Mouse (Mus musculus): ENCODE measurements around the gene Fndc3b. TPM values are rescaled to one million over a fixed set of nuclear protein-coding genes. Genes with fewer than 3 reads are reported as not detected.

Gene Fndc3b
- 4.7 and 6.9 TPM in 2 replicates for polyA plus RNA-seq (2015; fragmentation: Nextera tagmentation; extraction: Ambion mirVana)

GRCm38 (mm10) chr3:27710648-27711428 lies at the start of gene Fndc3b:
TSS of gene Fndc3b (minus strand) at chr3:27711307.
- Histone ChIP-seq H3K4me2 (peak within 1 kb of the TSS; percentile 71), H3K9me3 (replicated peaks) (no peaks in the 10 kb centered on the region), H3K9ac (peak within 1 kb of the TSS; percentile 74), H3K4me3 (replicated peaks) (peak within 1 kb of the TSS; percentile 69), H3K27me3 (peaks cover 52% of the 10 kb centered on the region), H3K4me1 (replicated peaks) (peaks cover 22% of the 10 kb centered on the region), H3K27ac (peak within 1 kb of the TSS; percentile 80), H3K36me3 (no peaks in the 10 kb centered on the region)
- WGBS (ENCODE audit: insufficient replicate concordance) = under 1% methylated on average over 82 of the region's 90 CpGs
- ATAC-seq (ENCODE audit: low read depth) (peak; percentile 70), DNase-seq (peak; percentile 67)

- H3K27ac ChIP-seq = no peak overlapping the region
- no peak for ATAC-seq (ENCODE audit: low read depth)
- no peaks in the 10 kb centered on the region for H3K9me3 ChIP-seq (replicated peaks)
- H3K4me2 ChIP-seq = no peak overlapping the region
- no peaks in the 10 kb centered on the region for H3K27me3 ChIP-seq
- no peaks in the 10 kb centered on the region for H3K36me3 ChIP-seq
- no peaks in the 10 kb centered on the region for H3K4me1 ChIP-seq (replicated peaks)
- H3K4me3 ChIP-seq (replicated peaks) = no peak overlapping the region
- 59% methylated on average over 2 of the region's 2 CpGs for WGBS (ENCODE audit: insufficient replicate concordance)
- no peak overlapping the region for H3K9ac ChIP-seq
- DNase-seq = no peak
Observed at GRCm38 (mm10) chr3:27760278-27760677, 49.2 kb upstream of the Fndc3b start.

GRCm38 (mm10) chr3:27758976-27759375 lies 47.9 kb upstream of the Fndc3b start:
- WGBS (ENCODE audit: insufficient replicate concordance) = 48% methylated on average over 6 of the region's 6 CpGs

GRCm38 (mm10) chr3:27751657-27752056 lies 40.5 kb upstream of the Fndc3b start:
- H3K4me3 ChIP-seq (replicated peaks) = no peak overlapping the region
- H3K4me2 ChIP-seq = no peak overlapping the region
- no peak overlapping the region for H3K27ac ChIP-seq
- peak; percentile 57 for ATAC-seq (ENCODE audit: low read depth)
- no peaks in the 10 kb centered on the region for H3K36me3 ChIP-seq
- H3K4me1 ChIP-seq (replicated peaks) = peaks cover 6% of the 10 kb centered on the region; the same call in 1 of the 2 replicates
- WGBS (ENCODE audit: insufficient replicate concordance) = 48% methylated on average over 5 of the region's 5 CpGs
- H3K27me3 ChIP-seq = no peaks in the 10 kb centered on the region
- no peak overlapping the region for H3K9ac ChIP-seq
- H3K9me3 ChIP-seq (replicated peaks) = no peaks in the 10 kb centered on the region
- DNase-seq = no peak

More at GRCm38 (mm10) chr3:27758976-27759375, 47.9 kb upstream of the Fndc3b start:
- H3K9ac ChIP-seq = no peak overlapping the region
- H3K27ac ChIP-seq = no peak overlapping the region
- no peak overlapping the region for H3K4me2 ChIP-seq
- H3K4me3 ChIP-seq (replicated peaks) = no peak overlapping the region
- no peaks in the 10 kb centered on the region for H3K4me1 ChIP-seq (replicated peaks)
- no peaks in the 10 kb centered on the region for H3K9me3 ChIP-seq (replicated peaks)
- no peak for ATAC-seq (ENCODE audit: low read depth)
- H3K36me3 ChIP-seq = no peaks in the 10 kb centered on the region
- DNase-seq = no peak
- no peaks in the 10 kb centered on the region for H3K27me3 ChIP-seq

GRCm38 (mm10) chr3:27751156-27751555 lies 40.0 kb upstream of the Fndc3b start:
- Histone ChIP-seq H3K27me3 (no peaks in the 10 kb centered on the region), H3K9ac (no peak overlapping the region), H3K4me3 (replicated peaks) (no peak overlapping the region), H3K4me2 (no peak overlapping the region), H3K9me3 (replicated peaks) (no peaks in the 10 kb centered on the region), H3K27ac (no peak overlapping the region), H3K36me3 (no peaks in the 10 kb centered on the region), H3K4me1 (replicated peaks) (peaks cover 6% of the 10 kb centered on the region; the same call in 1 of the 2 replicates)
- WGBS (ENCODE audit: insufficient replicate concordance) = 51% methylated on average over 5 of the region's 5 CpGs
- ATAC-seq (ENCODE audit: low read depth) (0 out of 2 replicates have a peak, but pooled peaks have one; percentile 16), DNase-seq (no peak)

- H3K9ac ChIP-seq = no peak overlapping the region
- H3K36me3 ChIP-seq = no peaks in the 10 kb centered on the region
- 0 out of 2 replicates have a peak, but pooled peaks cover 2% of the 10 kb centered on the region for H3K9me3 ChIP-seq (replicated peaks)
- no peak overlapping the region for H3K4me3 ChIP-seq (replicated peaks)
- H3K27me3 ChIP-seq = no peaks in the 10 kb centered on the region
- WGBS (ENCODE audit: insufficient replicate concordance) = 86% methylated on average over 9 of the region's 9 CpGs
- no peak overlapping the region for H3K4me2 ChIP-seq
- no peaks in the 10 kb centered on the region for H3K4me1 ChIP-seq (replicated peaks)
- H3K27ac ChIP-seq = no peak overlapping the region
- ATAC-seq (ENCODE audit: low read depth) (no peak), DNase-seq (no peak)
Observed at GRCm38 (mm10) chr3:27745651-27746050, 34.5 kb upstream of the Fndc3b start.

- Histone ChIP-seq H3K9me3 (replicated peaks) (0 out of 2 replicates have a peak, but pooled peaks cover 2% of the 10 kb centered on the region), H3K9ac (no peak overlapping the region), H3K4me1 (replicated peaks) (no peaks in the 10 kb centered on the region), H3K27me3 (no peaks in the 10 kb centered on the region), H3K4me2 (no peak overlapping the region), H3K36me3 (no peaks in the 10 kb centered on the region), H3K4me3 (replicated peaks) (no peak overlapping the region), H3K27ac (no peak overlapping the region)
- 42% methylated on average over 7 of the region's 7 CpGs for WGBS (ENCODE audit: insufficient replicate concordance)
- DNase-seq (no peak), ATAC-seq (ENCODE audit: low read depth) (peak; percentile 57; the same call in 1 of the 2 replicates)
Observed at GRCm38 (mm10) chr3:27744754-27745153, 33.6 kb upstream of the Fndc3b start.

GRCm38 (mm10) chr3:27743271-27744145 lies 32.4 kb upstream of the Fndc3b start:
- 54% methylated on average over 9 of the region's 9 CpGs for WGBS (ENCODE audit: insufficient replicate concordance)
- H3K4me3 ChIP-seq (replicated peaks) = no peak overlapping the region
- H3K36me3 ChIP-seq = no peaks in the 10 kb centered on the region
- no peak for ATAC-seq (ENCODE audit: low read depth)
- no peak for DNase-seq
- H3K9ac ChIP-seq = no peak overlapping the region
- no peaks in the 10 kb centered on the region for H3K27me3 ChIP-seq
- H3K27ac ChIP-seq = no peak overlapping the region
- H3K4me1 ChIP-seq (replicated peaks) = no peaks in the 10 kb centered on the region
- no peak overlapping the region for H3K4me2 ChIP-seq
- H3K9me3 ChIP-seq (replicated peaks) = 0 out of 2 replicates have a peak, but pooled peaks cover 2% of the 10 kb centered on the region

- H3K9me3 ChIP-seq (replicated peaks) = 0 out of 2 replicates have a peak, but pooled peaks cover 2% of the 10 kb centered on the region
- 24% methylated on average over 2 of the region's 2 CpGs for WGBS (ENCODE audit: insufficient replicate concordance)
- no peak overlapping the region for H3K27ac ChIP-seq
- no peak for DNase-seq
- no peaks in the 10 kb centered on the region for H3K4me1 ChIP-seq (replicated peaks)
- no peak for ATAC-seq (ENCODE audit: low read depth)
- H3K9ac ChIP-seq = no peak overlapping the region
- H3K4me3 ChIP-seq (replicated peaks) = no peak overlapping the region
- H3K27me3 ChIP-seq = no peaks in the 10 kb centered on the region
- no peak overlapping the region for H3K4me2 ChIP-seq
- no peaks in the 10 kb centered on the region for H3K36me3 ChIP-seq
Observed at GRCm38 (mm10) chr3:27742124-27742523, 31.0 kb upstream of the Fndc3b start.

- H3K4me3 ChIP-seq (replicated peaks) = no peak overlapping the region
- no peaks in the 10 kb centered on the region for H3K9me3 ChIP-seq (replicated peaks)
- no peak overlapping the region for H3K27ac ChIP-seq
- H3K36me3 ChIP-seq = no peaks in the 10 kb centered on the region
- no peaks in the 10 kb centered on the region for H3K27me3 ChIP-seq
- no peak for DNase-seq
- H3K4me2 ChIP-seq = no peak overlapping the region
- WGBS (ENCODE audit: insufficient replicate concordance) = 73% methylated on average over 7 of the region's 7 CpGs
- H3K9ac ChIP-seq = no peak overlapping the region
- no peaks in the 10 kb centered on the region for H3K4me1 ChIP-seq (replicated peaks)
- no peak for ATAC-seq (ENCODE audit: low read depth)
Observed at GRCm38 (mm10) chr3:27740136-27740535, 29.0 kb upstream of the Fndc3b start.

GRCm38 (mm10) chr3:27736180-27736579 lies 25.1 kb upstream of the Fndc3b start:
- WGBS (ENCODE audit: insufficient replicate concordance) = 51% methylated on average over 9 of the region's 9 CpGs
- no peak overlapping the region for H3K9ac ChIP-seq
- no peaks in the 10 kb centered on the region for H3K27me3 ChIP-seq
- H3K36me3 ChIP-seq = no peaks in the 10 kb centered on the region
- H3K4me2 ChIP-seq = no peak overlapping the region
- H3K27ac ChIP-seq = no peak overlapping the region
- no peak overlapping the region for H3K4me3 ChIP-seq (replicated peaks)
- ATAC-seq (ENCODE audit: low read depth) (no peak), DNase-seq (no peak)
- no peaks in the 10 kb centered on the region for H3K9me3 ChIP-seq (replicated peaks)
- no peaks in the 10 kb centered on the region for H3K4me1 ChIP-seq (replicated peaks)

Measured in liver, embryonic 13.5 days (tissue).